Mouse (Mus musculus) CH12.LX (cell line): Measurements from ENCODE around the gene Brd3. TPM values are rescaled to one million over a fixed set of nuclear protein-coding genes. Genes with fewer than 3 reads are reported as not detected.
A peak's percentile ranks its signal among the peaks of the same experiment; 100 is the strongest.

Source experiments
- DNase-seq: peaks from one replicate; pipeline ENCODE4 v3.0.0-alpha.2; 2013; ENCODE audit errors: extremely low read depth
- H3K27ac ChIP-seq: 2 replicates; pipeline ENCODE4 v1.5.1; 2012; ENCODE audit warnings: low read depth, mild to moderate bottlenecking, control low read depth, moderate library complexity; ENCODE audit not compliant: insufficient read depth
- H3K27me3 ChIP-seq: replicated peaks from 2 replicates; pipeline ENCODE3; 2012; ENCODE audit warnings: inconsistent platforms
- H3K36me3 ChIP-seq, 2 experiments: replicated peaks in 1 of 2; 2 replicates each; pipeline versions ENCODE3 to v1.6.1; 2012; ENCODE audit warnings: inconsistent platforms in 1 of 2, low read length in 1 of 2, mild to moderate bottlenecking in 1 of 2, mixed read lengths in 1 of 2, moderate library complexity in 1 of 2; ENCODE audit not compliant: control insufficient read depth in 1 of 2, insufficient read depth in 1 of 2
- H3K4me1 ChIP-seq, 2 experiments: 2 replicates each; pipeline ENCODE4 v1.6.1; 2012; ENCODE audit warnings: inconsistent platforms in 1 of 2, moderate library complexity in 1 of 2; ENCODE audit not compliant: insufficient read depth in 2 of 2, control insufficient read depth in 1 of 2
- H3K4me2 ChIP-seq: 2 replicates; pipeline ENCODE4 v1.6.1; 2012; ENCODE audit warnings: low read depth, mild to moderate bottlenecking, control low read depth; ENCODE audit not compliant: poor library complexity, insufficient read depth, severe bottlenecking
- H3K4me3 ChIP-seq, 3 experiments: fragments of 150-350 bp in 1 of 3; sonication (generic) in 1 of 3; replicated peaks in 1 of 3; 2 replicates each; pipeline versions ENCODE3 to v1.5.1; 2011 to 2012; ENCODE audit warnings: low read depth in 2 of 3, low read length in 2 of 3, mild to moderate bottlenecking in 2 of 3, moderate library complexity in 2 of 3, control low read depth in 1 of 3, improper control_type of control experiment in 1 of 3, inconsistent platforms in 1 of 3, mixed read lengths in 1 of 3; ENCODE audit not compliant: poor library complexity in 1 of 3
- H3K79me2 ChIP-seq: replicated peaks from 2 replicates; pipeline ENCODE4 v1.6.1; 2012; ENCODE audit warnings: mild to moderate bottlenecking, moderate library complexity; ENCODE audit not compliant: control insufficient read depth, poor library complexity, insufficient read depth, severe bottlenecking; ENCODE audit errors: extremely low read depth
- H3K9ac ChIP-seq: 2 replicates; pipeline ENCODE4 v1.6.1; 2012; ENCODE audit warnings: low read depth, mild to moderate bottlenecking, control low read depth, moderate library complexity; ENCODE audit not compliant: insufficient read depth
- H3K9me3 ChIP-seq: replicated peaks from 2 replicates; pipeline ENCODE3; 2012; ENCODE audit warnings: low read length, inconsistent platforms, mixed read lengths
- CHD1 ChIP-seq: IDR thresholded peaks from 2 replicates; pipeline ENCODE4 v1.6.1; 2012; ENCODE audit warnings: low read depth, low read length, improper control_type of control experiment, inconsistent platforms
- CHD2 ChIP-seq: IDR thresholded peaks from 2 replicates; pipeline ENCODE4 v1.6.1; 2011; ENCODE audit warnings: low read length, improper control_type of control experiment
- CTCF ChIP-seq, 2 experiments: IDR thresholded peaks in 1 of 2; conservative IDR thresholded peaks in 1 of 2; 2 replicates each; pipeline ENCODE4 v1.5.1; 2011 to 2012; ENCODE audit warnings: low read depth in 2 of 2, low read length in 2 of 2, improper control_type of control experiment in 1 of 2, inconsistent platforms in 1 of 2, mild to moderate bottlenecking in 1 of 2, moderate library complexity in 1 of 2
- ELF1 ChIP-seq: IDR thresholded peaks from 2 replicates; pipeline ENCODE4 v1.6.1; 2014; ENCODE audit warnings: low read depth, mild to moderate bottlenecking, inconsistent platforms, low read length, improper control_type of control experiment
- EP300 ChIP-seq: IDR thresholded peaks from 2 replicates; pipeline ENCODE4 v1.6.1; 2011; ENCODE audit warnings: low read length, improper control_type of control experiment
- ETS1 ChIP-seq: conservative IDR thresholded peaks from 2 replicates; pipeline ENCODE4 v1.6.1; 2012; ENCODE audit warnings: low read depth, mild to moderate bottlenecking, inconsistent platforms, low read length, improper control_type of control experiment, moderate library complexity
- GABPA ChIP-seq: IDR thresholded peaks from 2 replicates; pipeline ENCODE4 v1.6.1; 2012; ENCODE audit warnings: low read depth, low read length, improper control_type of control experiment, inconsistent platforms; ENCODE audit not compliant: insufficient replicate concordance
- IRF4 ChIP-seq: IDR thresholded peaks from 2 replicates; pipeline ENCODE4 v1.6.1; 2014; ENCODE audit warnings: low read depth, mild to moderate bottlenecking, inconsistent platforms, low read length, improper control_type of control experiment
- JUN ChIP-seq: IDR thresholded peaks from 2 replicates; pipeline ENCODE4 v1.6.1; 2011; ENCODE audit warnings: low read depth, mild to moderate bottlenecking, low read length, improper control_type of control experiment, moderate library complexity; ENCODE audit not compliant: insufficient read depth
- JUND ChIP-seq: conservative IDR thresholded peaks from 2 replicates; pipeline ENCODE4 v1.6.1; 2011; ENCODE audit warnings: low read depth, low read length, improper control_type of control experiment
- KAT2A ChIP-seq: IDR thresholded peaks from 2 replicates; pipeline ENCODE4 v1.6.1; 2012; ENCODE audit warnings: low read length, improper control_type of control experiment, inconsistent platforms; ENCODE audit not compliant: insufficient replicate concordance
- MAFK ChIP-seq: IDR thresholded peaks from 2 replicates; pipeline ENCODE4 v1.6.1; 2011; ENCODE audit warnings: low read length, improper control_type of control experiment; ENCODE audit not compliant: insufficient replicate concordance
- MAX ChIP-seq: IDR thresholded peaks from 2 replicates; pipeline ENCODE4 v1.6.1; 2011; ENCODE audit warnings: low read length, improper control_type of control experiment
- MAZ ChIP-seq: IDR thresholded peaks from 2 replicates; pipeline ENCODE4 v1.6.1; 2012; ENCODE audit warnings: low read depth, mild to moderate bottlenecking, inconsistent platforms, low read length, improper control_type of control experiment, moderate library complexity
- MEF2A ChIP-seq: IDR thresholded peaks from 2 replicates; pipeline ENCODE4 v1.6.1; 2014; ENCODE audit warnings: low read depth, mild to moderate bottlenecking, inconsistent platforms, low read length, improper control_type of control experiment, borderline replicate concordance
- MXI1 ChIP-seq: IDR thresholded peaks from 2 replicates; pipeline ENCODE4 v1.6.1; 2011; ENCODE audit warnings: mild to moderate bottlenecking, low read depth, low read length, improper control_type of control experiment
- MYC ChIP-seq: IDR thresholded peaks from 2 replicates; pipeline ENCODE4 v1.6.1; 2011; ENCODE audit warnings: low read depth, mild to moderate bottlenecking, improper control_type of control experiment, low read length
- NELFE ChIP-seq: IDR thresholded peaks from 2 replicates; pipeline ENCODE4 v1.6.1; 2011; ENCODE audit warnings: low read depth, low read length, improper control_type of control experiment
- NRF1 ChIP-seq: IDR thresholded peaks from 2 replicates; pipeline ENCODE4 v1.6.1; 2014; ENCODE audit warnings: low read depth, mild to moderate bottlenecking, inconsistent platforms, low read length, improper control_type of control experiment, moderate library complexity
- PAX5 ChIP-seq: IDR thresholded peaks from 2 replicates; pipeline ENCODE4 v1.6.1; 2012; ENCODE audit warnings: low read length, inconsistent platforms, mixed read lengths
- POLR2A ChIP-seq: IDR thresholded peaks from 2 replicates; pipeline ENCODE4 v1.6.1; 2011; ENCODE audit warnings: low read depth, mild to moderate bottlenecking, improper control_type of control experiment, low read length
- POLR2AphosphoS2 ChIP-seq: IDR thresholded peaks from 2 replicates; pipeline ENCODE4 v1.6.1; 2011; ENCODE audit warnings: low read depth, low read length, improper control_type of control experiment
- RAD21 ChIP-seq: IDR thresholded peaks from 2 replicates; pipeline ENCODE4 v1.6.1; 2011; ENCODE audit warnings: low read depth, mild to moderate bottlenecking, low read length, improper control_type of control experiment, moderate library complexity
- SIN3A ChIP-seq: IDR thresholded peaks from 2 replicates; pipeline ENCODE4 v1.6.1; 2012; ENCODE audit warnings: low read length, improper control_type of control experiment, inconsistent platforms
- TBP ChIP-seq: conservative IDR thresholded peaks from 2 replicates; pipeline ENCODE4 v1.6.1; 2011; ENCODE audit warnings: low read depth, low read length, improper control_type of control experiment
- TCF12 ChIP-seq: IDR thresholded peaks from 2 replicates; pipeline ENCODE4 v1.6.1; 2014; ENCODE audit warnings: low read depth, mild to moderate bottlenecking, inconsistent platforms, low read length, improper control_type of control experiment
- UBTF ChIP-seq: IDR thresholded peaks from 2 replicates; pipeline ENCODE4 v1.6.1; 2012; ENCODE audit warnings: low read depth, mild to moderate bottlenecking, inconsistent platforms, low read length, improper control_type of control experiment, moderate library complexity
- USF1 ChIP-seq: IDR thresholded peaks from 2 replicates; pipeline ENCODE4 v1.6.1; 2014; ENCODE audit warnings: low read depth, mild to moderate bottlenecking, inconsistent platforms, low read length, improper control_type of control experiment
- ZC3H11A ChIP-seq: IDR thresholded peaks from 2 replicates; pipeline ENCODE4 v1.6.1; 2012; ENCODE audit warnings: low read depth, mild to moderate bottlenecking, inconsistent platforms, low read length, improper control_type of control experiment
- ZKSCAN1 ChIP-seq: IDR thresholded peaks from 2 replicates; pipeline ENCODE4 v1.6.1; 2012; ENCODE audit warnings: low read depth, inconsistent platforms, low read length, improper control_type of control experiment, borderline replicate concordance
- ZMIZ1 ChIP-seq: IDR thresholded peaks from 2 replicates; pipeline ENCODE4 v1.6.1; 2012; ENCODE audit warnings: low read depth, mild to moderate bottlenecking, inconsistent platforms, low read length, improper control_type of control experiment
- dilution Hi-C: fragments of 300-500 bp; cut with MboI; formaldehyde crosslinking; loops from 2 replicates; pipeline ENCODE4 v1.14.3; 2020; ENCODE audit warnings: low sequenced_read_pairs; ENCODE audit not compliant: extremely low pct_unique_long_range_greater_than_20kb, extremely low pct_ligation_motif_present
- in situ Hi-C: fragments of 300-500 bp; cut with MboI; formaldehyde crosslinking; loops from 3 replicates; pipeline ENCODE4 v1.14.3; 2019; ENCODE audit warnings: low sequenced_read_pairs, low pct_ligation_motif_present, low pct_unique_long_range_greater_than_20kb, mixed read lengths
- polyA plus RNA-seq: library from polyadenylated mRNA; unstranded; fragments of >175 nt; gene quantifications from 2 replicates; pipeline ENCODE4 v1.2.1, GENCODE M21; 2012; ENCODE audit warnings: low read depth; ENCODE audit not compliant: insufficient read length
- total RNA-seq, 2 experiments: library from RNA; depleted of rRNA; stranded (reverse); fragments of 300-350 nt in 1 of 2; fragments of >200 nt in 1 of 2; gene quantifications; 2 replicates each; pipeline ENCODE4 v1.2.3; 2012 to 2014

Brd3 gene
- total and polyA plus RNA-seq, 3 experiments: 2.5 to 17.1 (median 6.6) TPM

DNA sequence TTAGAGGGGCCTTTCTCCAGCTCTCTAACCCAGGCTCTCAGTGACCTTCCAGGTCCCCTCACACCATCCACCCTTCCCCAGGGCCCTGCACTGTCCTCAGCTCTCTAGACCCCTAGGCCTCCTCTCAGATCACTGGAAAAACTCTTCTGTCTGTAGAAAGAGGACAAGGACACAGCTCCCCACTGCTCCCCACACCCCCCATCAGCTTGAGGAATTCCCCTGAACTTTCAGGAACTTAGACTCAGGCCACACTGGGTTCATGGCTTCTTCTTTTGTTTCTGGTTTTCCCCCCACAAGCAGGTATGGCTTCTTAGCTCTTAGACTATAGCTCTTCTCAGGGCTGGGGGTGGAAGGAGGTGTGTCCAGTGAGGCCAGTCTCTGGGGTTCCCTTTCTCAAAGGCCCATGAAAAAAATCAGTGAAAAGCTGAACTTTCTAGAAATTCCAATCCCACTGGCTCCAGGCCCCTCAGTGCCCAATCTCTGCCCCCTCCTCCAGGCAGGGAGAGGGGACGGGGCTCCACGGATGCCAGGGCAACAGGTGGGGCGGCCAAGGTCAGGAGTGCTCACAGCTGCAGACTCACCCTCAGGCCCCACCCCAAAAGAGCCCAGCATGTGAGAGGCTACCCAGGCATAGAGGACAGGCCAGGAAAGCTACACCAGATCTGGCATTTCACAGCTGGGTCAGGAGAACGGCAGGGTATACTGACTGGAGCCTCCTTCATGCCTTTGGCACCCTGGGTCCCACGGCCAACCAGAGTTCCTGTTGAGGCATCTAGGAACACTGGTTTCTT is 102.2 kb downstream of the Brd3 start (continued):
- TF ChIP-seq CHD1 (peak; percentile 80; the same call in 1 of the 2 replicates), IRF4 (no peak), TBP (no peak; the same call in 1 of the 2 replicates), ETS1 (peak; percentile 55), MYC (no peak; the same call in 1 of the 2 replicates), MXI1 (peak; percentile 54), KAT2A (no peak), ELF1 (peak; percentile 8; the same call in 1 of the 2 replicates), CHD2 (peak; percentile 72), ZC3H11A (no peak), USF1 (no peak), MAZ (peak; percentile 91), ZMIZ1 (peak; percentile 59), NRF1 (0 out of 2 replicates have a peak, but pooled peaks have one; percentile 12), POLR2A (peak; percentile 43), CTCF (conservative IDR thresholded peaks at IDR 0.05 in 1 of 2, IDR thresholded peaks at IDR 0.05 in 1 of 2; ENCODE audit: low read depth in 2 of 2, low read length in 2 of 2) (no peak), GABPA (no peak)

DNA sequence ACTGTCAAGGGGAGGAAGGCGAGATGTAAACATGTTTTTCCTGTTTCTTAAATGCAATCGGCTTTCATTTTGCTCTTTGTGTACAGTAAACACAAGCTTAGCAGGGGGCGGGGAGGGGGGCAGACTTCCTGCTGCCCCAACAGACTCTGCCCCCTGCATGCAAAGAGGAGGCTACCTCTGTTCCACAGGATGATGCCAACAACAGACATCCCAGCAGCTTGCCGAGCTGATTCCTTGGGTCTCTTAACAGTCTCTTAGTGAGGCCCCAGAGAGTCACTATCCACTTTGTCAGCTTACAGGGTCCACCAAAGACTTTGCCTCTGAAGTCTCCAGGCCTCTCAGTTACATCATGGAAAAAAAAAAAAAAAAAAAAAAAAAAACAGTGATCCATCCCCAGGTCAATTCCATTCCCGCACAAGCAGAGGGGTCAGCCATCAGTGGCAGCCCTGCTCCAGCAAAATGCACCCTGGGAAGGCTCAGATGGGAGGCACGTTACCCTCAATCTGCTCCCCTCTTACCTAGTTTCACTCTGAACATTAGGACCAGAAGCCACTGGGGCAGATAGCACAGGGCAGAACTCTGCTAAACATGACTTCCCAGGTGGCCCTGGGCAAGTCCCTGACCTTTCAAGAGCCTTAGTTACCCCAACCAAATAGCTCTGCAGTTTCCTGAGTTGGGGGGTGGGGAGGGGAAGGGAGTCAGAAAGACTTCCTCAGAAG is 102.9 kb downstream of the Brd3 start:
- Histone ChIP-seq H3K4me2 (peak overlapping the region; percentile 67), H3K27ac (peak overlapping the region; percentile 97), H3K4me3 (peak overlapping the region; percentile 17 to 33 (median 28)), H3K27me3 (no peaks in the 10 kb centered on the region), H3K79me2 (peaks cover 88% of the 10 kb centered on the region), H3K36me3 (peaks cover 5 to 36% of the 10 kb centered on the region in 2 experiments), H3K4me1 (peaks cover 50 to 90% of the 10 kb centered on the region in 2 experiments), H3K9ac (peak overlapping the region; percentile 44), H3K9me3 (peaks cover 9% of the 10 kb centered on the region)
- in situ Hi-C loops (no loop called here), dilution Hi-C loops (no loop called here)
- DNase-seq: peak; percentile 91
- TF ChIP-seq TCF12: peak; percentile 85
- peak; percentile 56; the same call in 1 of the 2 replicates for TF ChIP-seq MXI1
- no peak; the same call in 1 of the 2 replicates for TF ChIP-seq UBTF
- 0 out of 2 replicates have a peak, but pooled peaks have one; percentile 7 for TF ChIP-seq JUN
- TF ChIP-seq MAFK: no peak
- TF ChIP-seq MEF2A: no peak; the same call in 1 of the 2 replicates
- TF ChIP-seq POLR2AphosphoS2: no peak
- TF ChIP-seq CHD1: no peak
- TF ChIP-seq NRF1: no peak; the same call in 1 of the 2 replicates
- peak; percentile 13; the same call in 1 of the 2 replicates for TF ChIP-seq ELF1
- TF ChIP-seq EP300: peak; percentile 61; the same call in 1 of the 2 replicates
- TF ChIP-seq SIN3A: peak; percentile 57
- peak; percentile 54; the same call in 1 of the 2 replicates for TF ChIP-seq NELFE
- TF ChIP-seq GABPA: no peak
- TF ChIP-seq POLR2A: no peak
- no peak for TF ChIP-seq PAX5
- no peak; the same call in 1 of the 2 replicates for TF ChIP-seq RAD21
- no peak for TF ChIP-seq CTCF (conservative IDR thresholded peaks at IDR 0.05 in 1 of 2, IDR thresholded peaks at IDR 0.05 in 1 of 2; ENCODE audit: low read depth in 2 of 2, low read length in 2 of 2)
- TF ChIP-seq JUND: 0 out of 2 replicates have a peak, but pooled peaks have one; percentile 30
- TF ChIP-seq ZKSCAN1: no peak
- TF ChIP-seq MAX: peak; percentile 28; the same call in 1 of the 2 replicates
- TF ChIP-seq KAT2A: no peak
- peak; percentile 29 for TF ChIP-seq MAZ
- peak; percentile 76 for TF ChIP-seq ZMIZ1
- peak; percentile 83 for TF ChIP-seq CHD2
- TF ChIP-seq TBP: peak; percentile 52; the same call in 1 of the 2 replicates
- no peak for TF ChIP-seq USF1
